Mouse (Mus musculus): ENCODE data around the gene Mrm2.

Mrm2 gene

GRCm38 (mm10) chr5:140342880-140343279, 11.2 kb upstream of the Mrm2 start:
- DNase-seq, result no peak

GRCm38 (mm10) chr5:140339836-140340235, 8.1 kb upstream of the Mrm2 start:
- no peak for DNase-seq

GRCm38 (mm10) chr5:140338779-140339178, 7.1 kb upstream of the Mrm2 start:
- DNase-seq, result no peak

- no peak for DNase-seq
These were observed 5.0 kb upstream of the Mrm2 start for GRCm38 (mm10) chr5:140336680-140337079.

- DNase-seq, result no peak
These were observed 1.9 kb upstream of the Mrm2 start for GRCm38 (mm10) chr5:140333631-140334030.

GRCm38 (mm10) chr5:140332519-140332918, 821 bp upstream of the Mrm2 start:
- no peak for DNase-seq

- no peak for DNase-seq
These were observed 7.6 kb downstream of the Mrm2 start for GRCm38 (mm10) chr5:140324058-140324457.

- no peak for DNase-seq
These were observed 9.7 kb downstream of the Mrm2 start for GRCm38 (mm10) chr5:140321756-140322575.

- peak; percentile 95 for DNase-seq
These were observed 10.5 kb downstream of the Mrm2 start, which contains the start of the genes Mad1l1 and Nudt1 for GRCm38 (mm10) chr5:140321042-140321755. Gene Mad1l1, minus strand, starts transcription at chr5:140321552. Gene Nudt1, plus strand, starts transcription at chr5:140321656.

- no peak for DNase-seq
These were observed 15.0 kb downstream of the Mrm2 start for GRCm38 (mm10) chr5:140316716-140317115.

GRCm38 (mm10) chr5:140307602-140308001, 24.1 kb downstream of the Mrm2 start:
- no peak for DNase-seq

GRCm38 (mm10) chr5:140306016-140306415, 25.7 kb downstream of the Mrm2 start:
- DNase-seq, result no peak

- no peak for DNase-seq
These were observed 33.4 kb downstream of the Mrm2 start for GRCm38 (mm10) chr5:140298291-140298690.

- DNase-seq, result peak; percentile 53
These were observed 39.5 kb downstream of the Mrm2 start for GRCm38 (mm10) chr5:140292152-140292551.

GRCm38 (mm10) chr5:140289161-140289560, 42.5 kb downstream of the Mrm2 start:
- peak; percentile 71 for DNase-seq

- DNase-seq, result no peak
These were observed 43.4 kb downstream of the Mrm2 start for GRCm38 (mm10) chr5:140288287-140288686.

- DNase-seq, result no peak
These were observed 46.9 kb downstream of the Mrm2 start for GRCm38 (mm10) chr5:140284761-140285160.

- no peak for DNase-seq
These were observed 47.7 kb downstream of the Mrm2 start for GRCm38 (mm10) chr5:140284011-140284410.

- DNase-seq, result no peak
These were observed 48.8 kb downstream of the Mrm2 start for GRCm38 (mm10) chr5:140282900-140283299.

- peak; percentile 86 for DNase-seq
These were observed 49.3 kb downstream of the Mrm2 start for GRCm38 (mm10) chr5:140282376-140282775.

- DNase-seq, result no peak
These were observed 51.5 kb downstream of the Mrm2 start for GRCm38 (mm10) chr5:140280205-140280604.

Data from kidney, adult 11 months (tissue).